Mouse (Mus musculus): ENCODE data around the gene Vmn1r60. TPM values are rescaled to one million over a fixed set of nuclear protein-coding genes. Genes with fewer than 3 reads are reported as not detected.
"Not testable (repeated sequence)": the region's sequence is repeated elsewhere in the genome, so short reads cannot be mapped to it uniquely, and the experiment has no call there.

Vmn1r60 gene
- not detected in 2 replicates for polyA plus RNA-seq (2012; rRNA removed)
- polyA plus RNA-seq (2014; fragmentation: Nextera tagmentation; extraction: Ambion mirVana) = not detected in 2 replicates

DNA sequence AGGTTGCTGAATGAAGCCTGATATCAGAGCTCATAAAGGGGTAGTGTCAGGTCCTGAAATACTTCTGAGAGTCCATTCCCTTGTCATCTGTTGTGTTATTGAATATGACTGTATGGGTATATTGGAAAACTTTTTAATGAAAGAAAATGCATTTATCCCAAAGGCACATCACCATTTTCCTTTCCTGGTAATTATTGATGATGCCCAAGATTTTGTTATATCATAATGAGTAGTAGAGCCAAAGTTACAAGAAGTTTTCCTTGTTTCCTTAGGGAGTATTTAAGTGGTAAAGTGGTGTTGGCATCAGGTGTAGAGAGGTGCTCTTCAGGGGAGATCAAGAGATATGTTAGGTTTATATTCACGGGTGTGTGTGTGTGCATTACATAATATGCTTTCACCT, at the start of gene Vmn1r60:
TSS of gene Vmn1r60 (minus strand) at position 101 of the 400 bp plus-strand sequence.
- not testable (repeated sequence) for H3K4me1 ChIP-seq (ENCODE audit: control insufficient read depth, insufficient read depth, low read length); H3K4me3 ChIP-seq (replicated peaks; ENCODE audit: low read length); H3K27me3 ChIP-seq (ENCODE audit: control insufficient read depth, insufficient read depth, low read length); DNase-seq (ENCODE audit: low spot score); H3K4me2 ChIP-seq (replicated peaks; ENCODE audit: low read depth, low read length, severe bottlenecking); H3K27ac ChIP-seq (replicated peaks; ENCODE audit: low read depth, low read length); H3K36me3 ChIP-seq (ENCODE audit: control insufficient read depth, insufficient read depth, low read length); H3K9me3 ChIP-seq (ENCODE audit: control insufficient read depth, low read length); H3K9ac ChIP-seq (ENCODE audit: low read depth, low read length, severe bottlenecking); ATAC-seq (ENCODE audit: low FRiP score, low read depth)
- 79% methylated on average over 1 of the region's 1 CpGs for WGBS

DNA sequence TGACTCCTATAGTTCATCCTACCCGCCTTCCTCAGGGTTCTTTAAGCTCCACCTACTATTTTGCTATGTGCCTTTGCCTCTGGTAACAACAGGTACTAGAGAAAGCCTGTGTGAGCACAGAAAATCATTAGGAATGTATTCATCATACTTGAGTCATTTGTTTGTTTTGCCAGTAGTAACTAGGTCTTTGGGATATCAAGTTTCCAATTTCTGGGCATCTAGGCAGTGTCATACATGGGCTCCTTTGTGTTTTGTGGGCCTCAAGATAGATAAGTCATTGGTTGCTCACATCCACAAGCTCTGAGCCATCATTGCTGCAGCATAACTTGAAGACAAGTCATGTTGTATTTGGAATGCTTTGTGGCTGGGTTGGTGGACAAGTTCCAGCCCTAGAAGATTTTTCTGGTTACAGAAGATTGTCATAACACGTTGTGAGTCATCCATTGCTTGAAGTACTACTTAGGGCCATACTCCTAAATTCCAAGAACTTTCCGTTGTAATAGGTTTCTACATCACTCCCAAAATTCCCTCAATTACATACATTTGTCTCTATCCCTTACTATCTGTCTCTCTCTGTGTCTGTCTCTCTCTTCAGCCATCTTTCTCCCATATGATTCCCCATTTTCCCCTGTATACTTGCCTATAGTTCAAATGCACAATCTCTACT, 6.2 kb downstream of the Vmn1r60 start:
- H3K4me2 ChIP-seq (replicated peaks; ENCODE audit: low read depth, low read length, severe bottlenecking); H3K4me3 ChIP-seq (replicated peaks; ENCODE audit: low read length); H3K4me1 ChIP-seq (ENCODE audit: control insufficient read depth, insufficient read depth, low read length); DNase-seq (ENCODE audit: low spot score); H3K9ac ChIP-seq (ENCODE audit: low read depth, low read length, severe bottlenecking); ATAC-seq (ENCODE audit: low FRiP score, low read depth); H3K36me3 ChIP-seq (ENCODE audit: control insufficient read depth, insufficient read depth, low read length); H3K27me3 ChIP-seq (ENCODE audit: control insufficient read depth, insufficient read depth, low read length); H3K27ac ChIP-seq (replicated peaks; ENCODE audit: low read depth, low read length); H3K9me3 ChIP-seq (ENCODE audit: control insufficient read depth, low read length): not testable (repeated sequence)
- 55% methylated on average over 3 of the region's 3 CpGs for WGBS

DNA sequence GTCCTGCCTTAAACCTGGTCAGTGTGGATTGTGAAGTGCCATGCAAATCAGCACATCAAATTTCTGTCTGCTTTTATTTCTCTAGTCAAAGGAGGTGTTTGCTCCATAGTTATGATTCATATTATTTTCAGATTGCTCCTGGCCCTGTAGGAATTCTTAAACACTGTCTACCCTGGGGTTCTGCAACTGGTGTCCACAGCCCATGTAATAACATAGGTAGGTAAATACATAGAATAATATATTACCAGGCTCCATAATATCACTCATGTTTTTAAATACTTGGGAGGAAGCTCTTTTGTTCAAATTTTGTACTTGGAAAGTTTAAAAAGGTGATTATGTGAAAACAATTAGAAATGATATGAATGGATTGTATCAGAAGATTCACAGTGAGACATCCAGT, 53.3 kb downstream of the Vmn1r60 start, which contains the start of gene Vmn2r28:
TSS of gene Vmn2r28 (minus strand) at position 101 of the 400 bp plus-strand sequence.
- not testable (repeated sequence) for H3K27me3 ChIP-seq (ENCODE audit: control insufficient read depth, insufficient read depth, low read length); H3K4me1 ChIP-seq (ENCODE audit: control insufficient read depth, insufficient read depth, low read length); H3K9me3 ChIP-seq (ENCODE audit: control insufficient read depth, low read length); H3K9ac ChIP-seq (ENCODE audit: low read depth, low read length, severe bottlenecking); DNase-seq (ENCODE audit: low spot score); H3K4me2 ChIP-seq (replicated peaks; ENCODE audit: low read depth, low read length, severe bottlenecking); ATAC-seq (ENCODE audit: low FRiP score, low read depth); H3K4me3 ChIP-seq (replicated peaks; ENCODE audit: low read length); H3K27ac ChIP-seq (replicated peaks; ENCODE audit: low read depth, low read length); H3K36me3 ChIP-seq (ENCODE audit: control insufficient read depth, insufficient read depth, low read length)

Other genes with a start within 250 kb of the Vmn1r60 start
- gene Gm5065, start 196.8 kb downstream of the Vmn1r60 start, polyA plus RNA-seq (2012; rRNA removed) = not detected in 2 replicates
- not detected in 2 replicates for gene Gm5065, start 196.8 kb downstream of the Vmn1r60 start, polyA plus RNA-seq (2014; fragmentation: Nextera tagmentation; extraction: Ambion mirVana)
- gene Nlrp2, start 196.3 kb downstream of the Vmn1r60 start, polyA plus RNA-seq (2012; rRNA removed) = not detected in 2 replicates
- gene Nlrp2, start 196.3 kb downstream of the Vmn1r60 start, polyA plus RNA-seq (2014; fragmentation: Nextera tagmentation; extraction: Ambion mirVana) = not detected in 2 replicates
- gene Vmn1r58, start 133.9 kb downstream of the Vmn1r60 start, polyA plus RNA-seq (2012; rRNA removed) = not detected in 2 replicates
- not detected in 2 replicates for gene Vmn1r58, start 133.9 kb downstream of the Vmn1r60 start, polyA plus RNA-seq (2014; fragmentation: Nextera tagmentation; extraction: Ambion mirVana)
- not detected in 2 replicates for gene Vmn1r59, start 90.5 kb downstream of the Vmn1r60 start, polyA plus RNA-seq (2012; rRNA removed)
- gene Vmn1r59, start 90.5 kb downstream of the Vmn1r60 start, polyA plus RNA-seq (2014; fragmentation: Nextera tagmentation; extraction: Ambion mirVana) = not detected in 2 replicates
- gene Vmn2r28, start 53.4 kb downstream of the Vmn1r60 start, polyA plus RNA-seq (2012; rRNA removed) = not detected in 2 replicates
- not detected in 2 replicates for gene Vmn2r28, start 53.4 kb downstream of the Vmn1r60 start, polyA plus RNA-seq (2014; fragmentation: Nextera tagmentation; extraction: Ambion mirVana)
- not detected in 2 replicates for gene Vmn1r61, start 66.0 kb upstream of the Vmn1r60 start, polyA plus RNA-seq (2012; rRNA removed)
- gene Vmn1r61, start 66.0 kb upstream of the Vmn1r60 start, polyA plus RNA-seq (2014; fragmentation: Nextera tagmentation; extraction: Ambion mirVana) = not detected in 2 replicates
- gene Vmn1r62, start 126.3 kb upstream of the Vmn1r60 start, polyA plus RNA-seq (2012; rRNA removed) = not detected in 2 replicates
- not detected in 2 replicates for gene Vmn1r62, start 126.3 kb upstream of the Vmn1r60 start, polyA plus RNA-seq (2014; fragmentation: Nextera tagmentation; extraction: Ambion mirVana)